In genomic region chr5:129020731-129021130, GRCm38 (mm10) we compare ENCODE assay signal across 8 mouse cellular contexts. TPM values are rescaled to one million over a fixed set of nuclear protein-coding genes. Genes with fewer than 3 reads are reported as not detected.
DNase-seq lines count a peak whose midpoint lies in the region; ATAC-seq and TF ChIP-seq lines count a peak whose summit lies in the region.

No protein-coding gene starts in this region.

- peak overlapping the region; percentile 77 for H3K27ac ChIP-seq in cortical plate, adult 2 months (ENCODE audit: insufficient read depth, low read length)
- peak overlapping the region; percentile 98 for H3K27ac ChIP-seq in liver, embryonic 11.5 days (ENCODE audit: low read depth, low read length)
- peak overlapping the region; percentile 79 for H3K27ac ChIP-seq in neural tube, embryonic 12.5 days

- TF ChIP-seq POLR2A in cortical plate, adult 2 months (IDR thresholded peaks at IDR 0.05; ENCODE audit: extremely low read depth, insufficient read depth, low read length), result no peak

- peak overlapping the region; percentile 91 for H3K4me2 ChIP-seq in liver, embryonic 11.5 days
- H3K4me2 ChIP-seq in neural tube, embryonic 12.5 days (replicated peaks), result peak overlapping the region; percentile 74

- peak overlapping the region; percentile 92 for H3K4me3 ChIP-seq in cortical plate, adult 2 months (ENCODE audit: insufficient read depth, low read length)
- peak overlapping the region; percentile 98 for H3K4me3 ChIP-seq in liver, embryonic 11.5 days (ENCODE audit: low read depth, low read length)
- H3K4me3 ChIP-seq in neural tube, embryonic 12.5 days, result peak overlapping the region; percentile 86

- peaks cover 17% of the 10 kb centered on the region for H3K36me3 ChIP-seq in liver, embryonic 11.5 days (ENCODE audit: control insufficient read depth, insufficient read depth, low read length)
- peaks cover 19% of the 10 kb centered on the region for H3K36me3 ChIP-seq in neural tube, embryonic 12.5 days

- intact Hi-C loops in gastrocnemius, postnatal 14 days (cut with DNase I; ENCODE audit: low total_unique reads), result no loop called here

- ATAC-seq in liver, embryonic 11.5 days (replicated peaks; ENCODE audit: low FRiP score), result no peak; the same call in 1 of the 2 replicates
- ATAC-seq in neural tube, embryonic 12.5 days (ENCODE audit: low FRiP score, low read depth), result peak; percentile 18

- TF ChIP-seq CTCF in cortical plate, adult 2 months (IDR thresholded peaks at IDR 0.05; ENCODE audit: extremely low read depth, insufficient read depth, low read length), result no peak

- H3K9me3 ChIP-seq in liver, embryonic 11.5 days (ENCODE audit: control insufficient read depth, low read length), result no peaks in the 10 kb centered on the region
- no peaks in the 10 kb centered on the region for H3K9me3 ChIP-seq in neural tube, embryonic 12.5 days

- peak; percentile 34 for DNase-seq in gastrocnemius, postnatal 10 days
- no peak for DNase-seq in gastrocnemius, postnatal 14 days
- DNase-seq in CD4-positive helper T cell, adult 2 months (ENCODE audit: low read depth, low spot score), result peak; percentile 24
- peak; percentile 37 for DNase-seq in heart, postnatal 4 days
- peak; percentile 69 for DNase-seq in liver, embryonic 11.5 days (ENCODE audit: low spot score)
- DNase-seq in cerebellum, adult 11-12 months, result no peak

- peak overlapping the region; percentile 99 for H3K9ac ChIP-seq in liver, embryonic 11.5 days (ENCODE audit: low read depth, low read length)
- H3K9ac ChIP-seq in neural tube, embryonic 12.5 days, result peak overlapping the region; percentile 91

- WGBS in liver, embryonic 11.5 days, result 6% methylated on average over 28 of the region's 28 CpGs
- WGBS in neural tube, embryonic 12.5 days, result 1% methylated on average over 28 of the region's 28 CpGs

- H3K4me1 ChIP-seq in cortical plate, adult 2 months (ENCODE audit: control insufficient read depth, insufficient read depth, low read length), result no peaks in the 10 kb centered on the region
- H3K4me1 ChIP-seq in liver, embryonic 11.5 days (replicated peaks; ENCODE audit: control insufficient read depth, insufficient read depth, low read length), result peaks cover 5% of the 10 kb centered on the region
- peaks cover 16% of the 10 kb centered on the region for H3K4me1 ChIP-seq in neural tube, embryonic 12.5 days

- H3K27me3 ChIP-seq in liver, embryonic 11.5 days (replicated peaks; ENCODE audit: control insufficient read depth, insufficient read depth, low read length), result no peaks in the 10 kb centered on the region
- H3K27me3 ChIP-seq in neural tube, embryonic 12.5 days (replicated peaks), result no peaks in the 10 kb centered on the region

RNA-seq across cellular contexts. Expression of gene Ran, which starts 0.9 kb away (rescaled TPM):
- 10 to 100 TPM; 88.5 to 91.3 TPM for total RNA-seq in gastrocnemius, postnatal 10 days (2021)
- total RNA-seq in gastrocnemius, postnatal 14 days (2021), result 10 to 100 TPM; 75.3 to 78.2 TPM
- polyA plus RNA-seq in cortical plate, adult 2 months (2012; rRNA removed), result 127 and 133 TPM in 2 replicates
- total RNA-seq in heart, postnatal 4 days (2021), result 100 to 1,000 TPM; 192 to 200 TPM
- 878 and 928 TPM in 2 replicates for polyA plus RNA-seq in liver, embryonic 11.5 days (2014; fragmentation: Nextera tagmentation; extraction: Ambion mirVana)
- 578 and 608 TPM in 2 replicates for polyA plus RNA-seq in neural tube, embryonic 12.5 days (2016; fragmentation: Nextera tagmentation; extraction: Ambion mirVana)

RNA-seq across cellular contexts. Expression of gene Stx2, which starts 12.4 kb away (rescaled TPM):
- 10 to 100 TPM; 11.5 to 15.3 TPM for total RNA-seq in gastrocnemius, postnatal 10 days (2021)
- 10 to 100 TPM in 1 of 2 experiments, 1 to 10 TPM in 1; 8.7 to 10.4 TPM for total RNA-seq in gastrocnemius, postnatal 14 days (2021)
- polyA plus RNA-seq in cortical plate, adult 2 months (2012; rRNA removed), result 44.0 and 50.3 TPM in 2 replicates
- total RNA-seq in heart, postnatal 4 days (2021), result 10 to 100 TPM; 20.4 to 21.6 TPM
- polyA plus RNA-seq in liver, embryonic 11.5 days (2014; fragmentation: Nextera tagmentation; extraction: Ambion mirVana), result 87.3 and 98.4 TPM in 2 replicates
- polyA plus RNA-seq in neural tube, embryonic 12.5 days (2016; fragmentation: Nextera tagmentation; extraction: Ambion mirVana), result 29.9 and 37.0 TPM in 2 replicates

Comparison
In these comparisons a context has a peak if more than half of its experiments do, and no peak if none do; other contexts are left out.
1. DNase-seq: peak in gastrocnemius, postnatal 10 days (single experiment), CD4-positive helper T cell, adult 2 months (single experiment), heart, postnatal 4 days (single experiment) and liver, embryonic 11.5 days (single experiment); none in gastrocnemius, postnatal 14 days (single experiment) and cerebellum, adult 11-12 months (single experiment).
2. Peak in every context shown above with its lines, with median percentiles within 50 percentile points of each other: H3K27ac ChIP-seq and H3K4me3 ChIP-seq.